Mouse (Mus musculus) spleen, postnatal 36 days (tissue): ENCODE results near the gene Slc22a17.

ENCODE experiments used
- DNase-seq, 2 experiments: peaks; one replicate each; pipeline ENCODE4 v3.0.0; 2022; ENCODE audit warnings: low spot score in 2 of 2, mixed read lengths in 1 of 2

Gene Slc22a17

GRCm38 (mm10) chr14:54939434-54940175 is 26.7 kb upstream of the Slc22a17 start:
- peak; percentile 33 to 48 for DNase-seq

- no peak for DNase-seq
Observed at GRCm38 (mm10) chr14:54938431-54939219, 25.7 kb upstream of the Slc22a17 start.

GRCm38 (mm10) chr14:54937361-54938182 is 24.6 kb upstream of the Slc22a17 start:
- no peak for DNase-seq

GRCm38 (mm10) chr14:54936831-54937160 is 23.9 kb upstream of the Slc22a17 start:
- DNase-seq, result no peak

GRCm38 (mm10) chr14:54935904-54936830 is 23.2 kb upstream of the Slc22a17 start, which contains the start of gene Cmtm5:
Cmtm5 (plus strand) TSS chr14:54936261.
- no peak for DNase-seq

GRCm38 (mm10) chr14:54932645-54933150 is 19.8 kb upstream of the Slc22a17 start, which contains the start of gene Il25:
Il25 (plus strand) TSS chr14:54932695.
- DNase-seq, result no peak

GRCm38 (mm10) chr14:54930431-54930830 is 17.5 kb upstream of the Slc22a17 start:
- DNase-seq, result no peak

- DNase-seq, result no peak
Observed at GRCm38 (mm10) chr14:54929801-54930200, 16.9 kb upstream of the Slc22a17 start.

GRCm38 (mm10) chr14:54927296-54927695 is 14.4 kb upstream of the Slc22a17 start:
- DNase-seq, result no peak

- DNase-seq, result no peak
Observed at GRCm38 (mm10) chr14:54926401-54927158, 13.6 kb upstream of the Slc22a17 start.

- DNase-seq, result no peak
Observed at GRCm38 (mm10) chr14:54925349-54926342, 12.7 kb upstream of the Slc22a17 start, which contains the start of gene Efs. Efs (minus strand) TSS chr14:54926126.

GRCm38 (mm10) chr14:54924641-54925348 is 11.9 kb upstream of the Slc22a17 start:
- DNase-seq, result no peak

GRCm38 (mm10) chr14:54920076-54920685 is 7.2 kb upstream of the Slc22a17 start:
- DNase-seq, result no peak

GRCm38 (mm10) chr14:54913343-54913742 is 411 bp upstream of the Slc22a17 start:
- no peak for DNase-seq

- DNase-seq, result no peak
Observed at GRCm38 (mm10) chr14:54912109-54912850, 652 bp downstream of the Slc22a17 start.

- DNase-seq, result no peak
Observed at GRCm38 (mm10) chr14:54908682-54909081, 4.2 kb downstream of the Slc22a17 start.

- DNase-seq, result no peak
Observed at GRCm38 (mm10) chr14:54903641-54904040, 9.3 kb downstream of the Slc22a17 start.
